Mouse (Mus musculus): ENCODE results near the gene Pan3.

- no peak for TF ChIP-seq CTCF (IDR thresholded peaks at IDR 0.05; ENCODE audit: low read depth, low read length)
- TF ChIP-seq POLR2A (IDR thresholded peaks at IDR 0.05; ENCODE audit: insufficient read depth, low read length): no peak
- no peak for TF ChIP-seq EP300 (IDR thresholded peaks at IDR 0.05; ENCODE audit: insufficient read depth, low read depth, low read length)
Observed at GRCm38 (mm10) chr5:147430936-147431839, 1.2 kb downstream of the Pan3 start.
